Mouse (Mus musculus) layer of hippocampus, postnatal 14 days (tissue): ENCODE data around the gene Btbd35f28. TPM values are rescaled to one million over a fixed set of nuclear protein-coding genes. Genes with fewer than 3 reads are reported as not detected.
"Not testable (repeated sequence)": the region's sequence is repeated elsewhere in the genome, so short reads cannot be mapped to it uniquely, and the experiment has no call there.

Experiments used
- DNase-seq, 2 experiments: peaks; one replicate each; pipeline ENCODE4 v3.0.0; 2021 to 2022; ENCODE audit warnings: low spot score in 2 of 2, mixed read lengths in 1 of 2
- long read RNA-seq, 2 experiments: library from polyadenylated mRNA; stranded (forward); transcript quantifications; one replicate each; pipeline ENCODE4 v2.0.0; 2021
- total RNA-seq, 2 experiments: library from RNA; stranded (reverse); gene quantifications; 2 replicates each; pipeline ENCODE4 v1.2.3; 2021

The Btbd35f28 gene
- not detected for total RNA-seq
- long read RNA-seq, experiment 1 = 0 reads
- long read RNA-seq, experiment 2 = 0 reads

DNA sequence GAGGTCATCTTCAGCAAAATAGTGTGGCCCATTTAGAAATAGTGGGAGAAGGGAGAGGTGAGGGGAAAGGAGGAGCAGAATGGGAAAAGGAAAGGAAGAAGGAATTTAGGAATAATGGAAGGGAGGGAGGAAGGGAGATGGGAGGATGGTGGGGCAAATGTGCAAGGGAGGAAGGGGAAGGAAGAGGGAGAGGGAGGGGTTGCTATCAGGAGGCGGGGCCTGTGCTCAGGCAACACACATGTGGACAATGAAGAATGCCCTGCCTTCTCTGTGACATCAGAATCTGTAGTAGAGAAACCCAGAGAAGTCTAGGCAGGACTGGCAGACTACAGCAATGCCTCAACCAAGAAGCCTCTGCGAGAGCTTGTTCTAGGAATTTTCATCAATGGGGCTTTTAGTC is at the start of gene Btbd35f28:
Gene Btbd35f28, plus strand, starts transcription at position 301 of the 400 bp plus-strand sequence.
- DNase-seq = not testable (repeated sequence)

Other genes starting within 250 kb of the Btbd35f28 start
- not detected for gene Btbd35f16, start 239.6 kb upstream of the Btbd35f28 start, total RNA-seq
- not detected for gene Btbd35f3, start 158.9 kb upstream of the Btbd35f28 start, total RNA-seq
- not detected for gene Btbd35f20, start 94.7 kb downstream of the Btbd35f28 start, total RNA-seq
- not detected for gene Btbd35f17, start 174.1 kb downstream of the Btbd35f28 start, total RNA-seq